Mouse (Mus musculus): ENCODE data around the gene Tacc3. TPM values are rescaled to one million over a fixed set of nuclear protein-coding genes. Genes with fewer than 3 reads are reported as not detected.

Gene Tacc3
- total and polyA plus RNA-seq, 2 experiments from 2014 or later: 20.1 to 25.5 TPM

DNA sequence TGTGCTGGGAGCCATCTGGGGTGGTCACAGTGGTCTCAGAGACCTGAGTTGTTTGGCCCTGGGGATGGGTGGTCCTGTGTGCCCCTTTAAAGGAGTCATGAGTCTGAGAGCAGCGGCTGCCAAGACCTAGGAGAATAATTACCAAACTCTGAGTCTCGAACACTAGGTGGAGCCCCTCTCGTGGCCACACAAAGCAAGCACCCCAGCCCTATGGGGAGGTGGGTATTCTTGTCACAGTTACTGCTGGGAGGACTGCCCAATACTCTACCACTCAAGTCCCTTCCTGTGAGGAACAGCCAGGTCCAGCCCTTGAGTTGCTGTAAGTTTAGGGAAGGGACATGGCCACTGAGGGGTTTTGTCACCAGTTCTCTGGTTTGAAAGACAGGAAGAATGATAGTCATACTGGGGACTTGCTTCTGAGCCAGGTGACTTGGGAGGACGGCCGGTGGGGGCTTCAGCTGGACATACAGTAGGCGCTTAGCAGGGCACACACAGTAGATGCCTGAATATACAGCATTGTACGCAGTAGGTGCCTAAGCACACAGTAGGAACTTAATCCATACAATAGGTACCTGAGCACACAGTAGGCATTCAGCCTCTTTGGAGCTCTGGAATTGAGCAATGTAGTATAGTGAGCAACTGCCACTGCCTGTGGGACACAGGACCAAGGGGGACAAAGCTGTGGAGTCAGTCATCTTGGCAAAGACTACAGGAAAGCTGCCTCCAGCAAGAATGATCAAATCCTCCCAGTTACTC lies 26.1 kb downstream of the Tacc3 start:
- Histone ChIP-seq H3K9me3 (ENCODE audit: low read length) (no peaks in the 10 kb centered on the region), H3K27me3 (ENCODE audit: insufficient read depth, low read length) (no peaks in the 10 kb centered on the region), H3K4me2 (ENCODE audit: low read depth) (no peak overlapping the region), H3K27ac (ENCODE audit: low read depth, low read length) (no peak overlapping the region), H3K4me1 (ENCODE audit: insufficient read depth) (no peaks in the 10 kb centered on the region), H3K4me3 (ENCODE audit: low read depth, low read length) (no peak overlapping the region), H3K9ac (no peak overlapping the region), H3K36me3 (ENCODE audit: insufficient read depth) (no peaks in the 10 kb centered on the region)
- DNase-seq (peak; percentile 74), ATAC-seq (peak; percentile 60; the same call in 1 of the 2 replicates)
- peak; percentile 74 for TF ChIP-seq CTCF (IDR thresholded peaks at IDR 0.05; ENCODE audit: low read depth)
- WGBS: 45% methylated on average over 7 of the region's 7 CpGs

DNA sequence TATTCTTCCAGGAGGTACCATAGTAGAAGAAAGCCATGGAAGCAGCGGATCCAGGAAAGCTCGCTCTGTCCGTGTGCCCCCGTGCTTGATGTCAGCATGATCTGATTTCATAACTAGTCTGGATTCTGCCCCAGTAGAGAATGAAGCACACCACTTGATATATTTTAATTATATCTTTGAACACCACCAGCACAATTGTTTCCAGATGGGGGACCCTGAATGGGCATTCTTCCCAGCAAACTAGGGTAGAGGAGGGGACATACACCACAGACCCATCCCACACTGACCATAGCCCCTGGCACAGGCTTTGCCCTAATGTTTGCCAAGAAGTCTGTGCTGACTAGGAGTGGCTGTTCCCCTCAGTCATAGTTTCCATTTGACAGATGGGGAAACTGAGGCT lies 27.0 kb downstream of the Tacc3 start:
- ATAC-seq (no peak), DNase-seq (no peak)
- Histone ChIP-seq H3K4me3 (ENCODE audit: low read depth, low read length) (no peak overlapping the region), H3K36me3 (ENCODE audit: insufficient read depth) (no peaks in the 10 kb centered on the region), H3K27me3 (ENCODE audit: insufficient read depth, low read length) (no peaks in the 10 kb centered on the region), H3K27ac (ENCODE audit: low read depth, low read length) (no peak overlapping the region), H3K9me3 (ENCODE audit: low read length) (no peaks in the 10 kb centered on the region), H3K4me2 (ENCODE audit: low read depth) (no peak overlapping the region), H3K9ac (no peak overlapping the region), H3K4me1 (ENCODE audit: insufficient read depth) (peaks cover 8% of the 10 kb centered on the region)
- WGBS: 71% methylated on average over 4 of the region's 4 CpGs
- TF ChIP-seq CTCF (IDR thresholded peaks at IDR 0.05; ENCODE audit: low read depth): no peak

DNA sequence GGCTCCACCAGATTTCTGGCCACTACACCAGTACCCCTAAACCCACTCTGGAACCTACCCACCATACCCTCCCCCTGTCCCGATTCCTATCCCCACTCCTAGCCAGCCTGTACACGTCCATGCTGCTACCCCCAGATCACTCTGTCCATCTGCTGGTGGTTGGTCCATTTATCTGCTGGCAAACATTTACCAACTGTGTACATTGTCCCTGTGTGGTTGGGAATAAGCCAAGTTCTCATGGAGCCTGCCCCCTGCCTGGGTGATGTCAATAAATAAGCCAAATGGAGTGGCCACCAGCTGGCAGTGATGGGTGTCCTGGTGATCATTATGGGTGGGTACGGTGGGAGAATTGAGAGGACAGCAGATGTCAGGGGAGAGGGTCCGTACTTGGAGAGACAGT lies 29.2 kb downstream of the Tacc3 start:
- TF ChIP-seq CTCF (IDR thresholded peaks at IDR 0.05; ENCODE audit: low read depth): no peak
- WGBS: 64% methylated on average over 4 of the region's 4 CpGs
- no peak overlapping the region for H3K9ac ChIP-seq
- DNase-seq (no peak), ATAC-seq (no peak)
- H3K9me3 ChIP-seq (ENCODE audit: low read length): no peaks in the 10 kb centered on the region
- H3K27ac ChIP-seq (ENCODE audit: low read depth, low read length): no peak overlapping the region
- no peaks in the 10 kb centered on the region for H3K36me3 ChIP-seq (ENCODE audit: insufficient read depth)
- H3K27me3 ChIP-seq (ENCODE audit: insufficient read depth, low read length): no peaks in the 10 kb centered on the region
- H3K4me3 ChIP-seq (ENCODE audit: low read depth, low read length): no peak overlapping the region
- H3K4me1 ChIP-seq (ENCODE audit: insufficient read depth): peaks cover 8% of the 10 kb centered on the region
- H3K4me2 ChIP-seq (ENCODE audit: low read depth): no peak overlapping the region

GRCm38 (mm10) chr5:33688278-33689220 lies 30.6 kb downstream of the Tacc3 start:
- DNase-seq: no peak
- H3K4me2 ChIP-seq (ENCODE audit: low read depth): no peak overlapping the region

GRCm38 (mm10) chr5:33689221-33689844 lies 31.4 kb downstream of the Tacc3 start:
- no peaks in the 10 kb centered on the region for H3K9me3 ChIP-seq (ENCODE audit: low read length)
- ATAC-seq (peak; percentile 83), DNase-seq (peak; percentile 62)
- no peak overlapping the region for H3K27ac ChIP-seq (ENCODE audit: low read depth, low read length)
- no peaks in the 10 kb centered on the region for H3K36me3 ChIP-seq (ENCODE audit: insufficient read depth)
- H3K9ac ChIP-seq: peak overlapping the region; percentile 22; the same call in 1 of the 2 replicates
- H3K4me1 ChIP-seq (ENCODE audit: insufficient read depth): peaks cover 8% of the 10 kb centered on the region
- 10% methylated on average over 20 of the region's 20 CpGs for WGBS
- no peak overlapping the region for H3K4me2 ChIP-seq (ENCODE audit: low read depth)
- H3K27me3 ChIP-seq (ENCODE audit: insufficient read depth, low read length): no peaks in the 10 kb centered on the region
- H3K4me3 ChIP-seq (ENCODE audit: low read depth, low read length): no peak overlapping the region
- no peak for TF ChIP-seq CTCF (IDR thresholded peaks at IDR 0.05; ENCODE audit: low read depth)

More at GRCm38 (mm10) chr5:33688278-33689220, 30.6 kb downstream of the Tacc3 start:
- H3K27ac ChIP-seq (ENCODE audit: low read depth, low read length): peak overlapping the region; percentile 40; the same call in 1 of the 2 replicates
- H3K27me3 ChIP-seq (ENCODE audit: insufficient read depth, low read length): no peaks in the 10 kb centered on the region
- no peaks in the 10 kb centered on the region for H3K9me3 ChIP-seq (ENCODE audit: low read length)
- TF ChIP-seq CTCF (IDR thresholded peaks at IDR 0.05; ENCODE audit: low read depth): no peak
- WGBS: 39% methylated on average over 14 of the region's 14 CpGs
- ATAC-seq: no peak; the same call in 1 of the 2 replicates
- H3K9ac ChIP-seq: no peak overlapping the region
- H3K4me3 ChIP-seq (ENCODE audit: low read depth, low read length): no peak overlapping the region
- peaks cover 8% of the 10 kb centered on the region for H3K4me1 ChIP-seq (ENCODE audit: insufficient read depth)
- H3K36me3 ChIP-seq (ENCODE audit: insufficient read depth): no peaks in the 10 kb centered on the region

GRCm38 (mm10) chr5:33689852-33690645 lies 32.1 kb downstream of the Tacc3 start:
- Histone ChIP-seq H3K4me1 (ENCODE audit: insufficient read depth) (peaks cover 11% of the 10 kb centered on the region), H3K27ac (ENCODE audit: low read depth, low read length) (0 out of 2 replicates have a peak overlapping the region, but pooled peaks have one; percentile 15), H3K9ac (no peak overlapping the region), H3K27me3 (ENCODE audit: insufficient read depth, low read length) (no peaks in the 10 kb centered on the region), H3K36me3 (ENCODE audit: insufficient read depth) (no peaks in the 10 kb centered on the region), H3K4me2 (ENCODE audit: low read depth) (no peak overlapping the region), H3K9me3 (ENCODE audit: low read length) (no peaks in the 10 kb centered on the region), H3K4me3 (ENCODE audit: low read depth, low read length) (no peak overlapping the region)
- ATAC-seq: peak; percentile 15; the same call in 1 of the 2 replicates
- no peak for TF ChIP-seq CTCF (IDR thresholded peaks at IDR 0.05; ENCODE audit: low read depth)
- DNase-seq: no peak
- WGBS: 39% methylated on average over 11 of the region's 11 CpGs
